Mouse (Mus musculus): Measurements from ENCODE around the gene Slit3.

DNA sequence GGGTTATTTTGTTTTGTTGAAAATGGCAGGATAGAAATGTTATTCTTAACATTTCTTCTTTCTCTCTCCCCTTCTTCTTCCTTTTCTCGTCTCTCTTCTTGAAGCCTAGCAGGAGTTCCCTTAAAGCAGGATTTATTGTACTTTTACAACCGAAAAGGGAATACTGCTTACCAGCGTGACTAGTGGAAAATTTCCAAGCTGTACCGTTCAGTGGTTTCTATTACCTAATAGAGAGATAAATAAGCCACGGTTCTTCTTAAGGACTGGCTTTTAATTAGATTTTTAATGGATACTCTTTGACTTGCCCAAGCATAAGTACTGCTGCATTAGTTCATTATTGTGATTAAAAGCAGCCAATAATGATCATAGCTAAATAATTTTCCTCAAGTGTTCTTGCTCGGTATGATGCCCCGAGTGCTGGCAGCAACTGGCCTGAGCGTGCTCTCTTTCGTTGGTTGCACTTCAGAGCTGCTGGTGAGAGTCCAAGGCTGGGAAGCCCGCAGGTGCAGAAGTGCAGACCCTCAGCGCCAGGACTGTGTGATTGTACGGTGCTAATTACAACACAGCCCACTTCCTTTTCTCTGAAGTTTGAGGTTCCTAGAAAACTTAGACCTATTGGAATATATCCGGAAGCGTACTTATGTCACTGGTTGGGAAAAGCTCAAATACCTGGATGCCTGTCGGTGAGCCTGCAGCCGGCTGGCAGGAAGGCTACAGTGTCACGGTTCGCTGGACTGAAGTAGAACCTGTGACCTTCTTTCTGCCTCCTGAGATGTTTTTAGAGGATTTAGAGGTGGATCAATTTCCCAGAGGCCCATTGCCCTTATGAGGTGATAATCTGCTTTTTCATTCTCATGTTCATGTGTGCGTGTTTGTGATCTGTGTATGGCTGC is 217.1 kb downstream of the Slit3 start:
- TF ChIP-seq CTCF (conservative IDR thresholded peaks at IDR 0.05; ENCODE audit: low read length) (no peak), POU5F1 (IDR thresholded peaks at IDR 0.05; ENCODE audit: borderline replicate concordance, low read length) (no peak)

Data from E14TG2a.4 (cell line).